ENCODE assay signal across 8 mouse cellular contexts in the genomic region with DNA sequence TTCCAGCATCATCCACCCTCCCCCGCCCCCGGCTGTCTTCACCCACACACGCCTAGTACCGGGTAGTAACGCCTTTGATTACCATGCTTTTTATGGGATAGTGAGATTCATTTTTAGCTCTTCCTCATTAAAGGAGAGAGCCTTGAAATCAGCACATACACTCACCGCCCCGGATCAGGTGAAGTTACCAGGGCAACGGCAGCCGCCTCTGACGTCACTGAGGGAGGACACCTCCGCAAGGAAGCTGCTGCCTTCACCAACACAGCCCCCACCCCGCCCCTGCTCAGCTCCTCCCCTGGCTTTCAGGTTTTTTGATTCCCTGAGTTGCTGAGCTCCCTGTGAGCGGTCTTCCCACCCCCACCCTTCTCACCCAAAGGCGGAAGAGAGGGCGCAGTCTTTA.
A peak's percentile ranks its signal among the peaks of the same experiment; 100 is the strongest.
DNase-seq lines count a peak whose midpoint lies in the region; ATAC-seq lines count a peak whose summit lies in the region.

No protein-coding gene starts in this region.

- no peak overlapping the region for H3K27ac ChIP-seq in kidney, embryonic 14.5 days (ENCODE audit: low read depth, low read length)
- peak overlapping the region; percentile 48; the same call in 1 of the 2 replicates for H3K27ac ChIP-seq in forebrain, embryonic 16.5 days (ENCODE audit: low read length)
- H3K27ac ChIP-seq in liver, embryonic 13.5 days, result no peak overlapping the region

- peak; percentile 79 for ATAC-seq in kidney, embryonic 14.5 days (ENCODE audit: low FRiP score, low TSS enrichment)
- ATAC-seq in forebrain, embryonic 16.5 days, result peak; percentile 96
- peak; percentile 51; the same call in 1 of the 2 replicates for ATAC-seq in liver, embryonic 13.5 days (ENCODE audit: low read depth)
- ATAC-seq in erythroblast, adult 5-6 weeks (replicated peaks; ENCODE audit: low FRiP score, poor library complexity, severe bottlenecking), result no peak

- H3K4me1 ChIP-seq in kidney, embryonic 14.5 days (ENCODE audit: control insufficient read depth, insufficient read depth, low read length), result 0 out of 2 replicates have a peak, but pooled peaks cover 9% of the 10 kb centered on the region
- H3K4me1 ChIP-seq in forebrain, embryonic 16.5 days (replicated peaks; ENCODE audit: control insufficient read depth, insufficient read depth, low read length), result peaks cover 7% of the 10 kb centered on the region
- H3K4me1 ChIP-seq in liver, embryonic 13.5 days (replicated peaks), result peaks cover 9% of the 10 kb centered on the region

- H3K4me2 ChIP-seq in kidney, embryonic 14.5 days (replicated peaks; ENCODE audit: low read depth, low read length), result peak overlapping the region; percentile 46
- H3K4me2 ChIP-seq in forebrain, embryonic 16.5 days (ENCODE audit: low read length), result peak overlapping the region; percentile 51
- peak overlapping the region; percentile 33 for H3K4me2 ChIP-seq in liver, embryonic 13.5 days

- 0 out of 2 replicates have a peak overlapping the region, but pooled peaks have one; percentile 1 for H3K9ac ChIP-seq in kidney, embryonic 14.5 days (ENCODE audit: low read depth, low read length)
- H3K9ac ChIP-seq in forebrain, embryonic 16.5 days (replicated peaks; ENCODE audit: low read depth, low read length), result peak overlapping the region; percentile 23
- no peak overlapping the region for H3K9ac ChIP-seq in liver, embryonic 13.5 days

- WGBS in kidney, embryonic 14.5 days, result 7% methylated on average over 15 of the region's 15 CpGs
- 6% methylated on average over 15 of the region's 15 CpGs for WGBS in forebrain, embryonic 16.5 days
- 13% methylated on average over 15 of the region's 15 CpGs for WGBS in liver, embryonic 13.5 days (ENCODE audit: insufficient replicate concordance)

- H3K27me3 ChIP-seq in kidney, embryonic 14.5 days (ENCODE audit: control insufficient read depth, insufficient read depth, low read length), result no peaks in the 10 kb centered on the region
- H3K27me3 ChIP-seq in forebrain, embryonic 16.5 days (replicated peaks; ENCODE audit: control insufficient read depth, insufficient read depth, low read length), result no peaks in the 10 kb centered on the region
- H3K27me3 ChIP-seq in liver, embryonic 13.5 days, result peaks cover 4% of the 10 kb centered on the region; the same call in 1 of the 2 replicates

- H3K36me3 ChIP-seq in kidney, embryonic 14.5 days (ENCODE audit: control insufficient read depth, insufficient read depth, low read length), result no peaks in the 10 kb centered on the region
- H3K36me3 ChIP-seq in forebrain, embryonic 16.5 days (ENCODE audit: control insufficient read depth, insufficient read depth), result no peaks in the 10 kb centered on the region
- H3K36me3 ChIP-seq in liver, embryonic 13.5 days, result no peaks in the 10 kb centered on the region

- H3K4me3 ChIP-seq in kidney, embryonic 14.5 days (ENCODE audit: low read length), result peak overlapping the region; percentile 27
- peak overlapping the region; percentile 33 for H3K4me3 ChIP-seq in forebrain, embryonic 16.5 days (replicated peaks; ENCODE audit: low read length)
- H3K4me3 ChIP-seq in liver, embryonic 13.5 days (replicated peaks), result 0 out of 2 replicates have a peak overlapping the region, but pooled peaks have one; percentile 4

- H3K9me3 ChIP-seq in kidney, embryonic 14.5 days (ENCODE audit: control insufficient read depth, low read length), result no peaks in the 10 kb centered on the region
- H3K9me3 ChIP-seq in forebrain, embryonic 16.5 days (ENCODE audit: control insufficient read depth, low read length), result no peaks in the 10 kb centered on the region
- no peaks in the 10 kb centered on the region for H3K9me3 ChIP-seq in liver, embryonic 13.5 days (replicated peaks)

- DNase-seq in kidney, adult 18-20 months, result no peak
- peak; percentile 19 for DNase-seq in cerebellum, adult 11-12 months
- peak; percentile 4 to 49 for DNase-seq in kidney, postnatal 25 days
- no peak for DNase-seq in liver, embryonic 13.5 days
- peak; percentile 91 for DNase-seq in right cerebral cortex, adult 18-20 months

Comparison
In these comparisons a context has a peak if more than half of its experiments do, and no peak if none do; other contexts are left out.
1. DNase-seq: peak in cerebellum, adult 11-12 months (single experiment), kidney, postnatal 25 days (2 of 2) and right cerebral cortex, adult 18-20 months (single experiment); none in kidney, adult 18-20 months (single experiment) and liver, embryonic 13.5 days (single experiment).
2. Peak in every context shown above with its lines, with median percentiles within 50 percentile points of each other: H3K4me2 ChIP-seq and H3K4me3 ChIP-seq.